Mouse (Mus musculus) midbrain, embryonic 13.5 days (tissue): ENCODE measurements at regions not wholly inside any gene's neighbourhood (a gene's known extent, or its start where the extent isn't known, plus 50 kb on each side); places are given as distances from the start of the nearest gene placed in this dataset.

Experiments used
- ATAC-seq: fragments of 200-750 bp; cut with Nextera tagmentation; 2 replicates; pipeline ENCODE4 v1.8.0; 2017; ENCODE audit warnings: mild to moderate bottlenecking, moderate TSS enrichment, moderate library complexity
- H3K27ac ChIP-seq: fragments of 300-500 bp; sonication (generic); 2 replicates; pipeline ENCODE4 v1.5.1; 2015; ENCODE audit warnings: inconsistent platforms, mild to moderate bottlenecking, moderate library complexity
- H3K27me3 ChIP-seq: fragments of 300-500 bp; sonication (generic); 2 replicates; pipeline ENCODE4 v1.6.1; 2015; ENCODE audit warnings: mild to moderate bottlenecking, inconsistent platforms
- H3K36me3 ChIP-seq: fragments of 300-500 bp; sonication (generic); 2 replicates; pipeline ENCODE4 v1.6.1; 2015; ENCODE audit warnings: mild to moderate bottlenecking, inconsistent platforms
- H3K4me1 ChIP-seq: fragments of 300-500 bp; sonication (generic); replicated peaks from 2 replicates; pipeline ENCODE4 v1.6.1; 2015; ENCODE audit warnings: inconsistent platforms
- H3K4me2 ChIP-seq: fragments of 300-500 bp; sonication (generic); replicated peaks from 2 replicates; pipeline ENCODE4 v1.6.1; 2015; ENCODE audit warnings: moderate library complexity, mild to moderate bottlenecking, inconsistent platforms
- H3K4me3 ChIP-seq: fragments of 300-500 bp; sonication (generic); replicated peaks from 2 replicates; pipeline ENCODE4 v1.5.1; 2015; ENCODE audit warnings: mild to moderate bottlenecking, inconsistent platforms
- H3K9ac ChIP-seq: fragments of 300-500 bp; sonication (generic); replicated peaks from 2 replicates; pipeline ENCODE4 v1.6.1; 2015; ENCODE audit warnings: mild to moderate bottlenecking, inconsistent platforms
- H3K9me3 ChIP-seq: fragments of 300-500 bp; sonication (generic); 2 replicates; pipeline ENCODE4 v1.6.1; 2016; ENCODE audit warnings: mild to moderate bottlenecking, inconsistent platforms
- WGBS: fragments of 180-500 bp; shearing (Covaris S2); methylation state at CpG from one replicate; pipeline ENCODE4 v1.1.7; 2015; 5-methylcytosine and 5-hydroxymethylcytosine counted together

- H3K4me1 ChIP-seq = peaks cover 4% of the 10 kb centered on the region; the same call in 1 of the 2 replicates
- no peak for ATAC-seq
- H3K27ac ChIP-seq = no peak overlapping the region
- H3K4me3 ChIP-seq = no peak overlapping the region
- no peaks in the 10 kb centered on the region for H3K36me3 ChIP-seq
- H3K9me3 ChIP-seq = no peaks in the 10 kb centered on the region
- H3K4me2 ChIP-seq = no peak overlapping the region
- no peaks in the 10 kb centered on the region for H3K27me3 ChIP-seq
- H3K9ac ChIP-seq = no peak overlapping the region
- WGBS = 85% methylated on average over 8 of the region's 8 CpGs
Measured at GRCm38 (mm10) chr7:73165521-73165920, 209.8 kb upstream of the Rgma start.

- no peak for ATAC-seq
- H3K9ac ChIP-seq = no peak overlapping the region
- H3K27ac ChIP-seq = no peak overlapping the region
- H3K4me1 ChIP-seq = no peaks in the 10 kb centered on the region
- no peaks in the 10 kb centered on the region for H3K36me3 ChIP-seq
- H3K4me2 ChIP-seq = no peak overlapping the region
- peaks cover 2% of the 10 kb centered on the region; the same call in 1 of the 2 replicates for H3K9me3 ChIP-seq
- H3K27me3 ChIP-seq = no peaks in the 10 kb centered on the region
- H3K4me3 ChIP-seq = no peak overlapping the region
- 91% methylated on average over 8 of the region's 8 CpGs for WGBS
Measured at GRCm38 (mm10) chr7:73169416-73169815, 205.9 kb upstream of the Rgma start.

GRCm38 (mm10) chr7:73172615-73173014, 202.7 kb upstream of the Rgma start:
- ATAC-seq = no peak
- Histone ChIP-seq H3K4me2 (no peak overlapping the region), H3K27me3 (no peaks in the 10 kb centered on the region), H3K27ac (no peak overlapping the region), H3K4me3 (no peak overlapping the region), H3K9me3 (peaks cover 7% of the 10 kb centered on the region; the same call in 1 of the 2 replicates), H3K9ac (no peak overlapping the region), H3K36me3 (no peaks in the 10 kb centered on the region), H3K4me1 (no peaks in the 10 kb centered on the region)
- 91% methylated on average over 4 of the region's 4 CpGs for WGBS

GRCm38 (mm10) chr7:73183761-73184160, 191.5 kb upstream of the Rgma start:
- H3K9ac ChIP-seq = no peak overlapping the region
- H3K4me3 ChIP-seq = no peak overlapping the region
- no peak overlapping the region for H3K4me2 ChIP-seq
- H3K36me3 ChIP-seq = no peaks in the 10 kb centered on the region
- H3K4me1 ChIP-seq = peaks cover 38% of the 10 kb centered on the region
- H3K27me3 ChIP-seq = no peaks in the 10 kb centered on the region
- H3K27ac ChIP-seq = peak overlapping the region; percentile 87
- no peak for ATAC-seq
- H3K9me3 ChIP-seq = no peaks in the 10 kb centered on the region; the same call in 1 of the 2 replicates
- 56% methylated on average over 8 of the region's 8 CpGs for WGBS

GRCm38 (mm10) chr7:73184208-73185070, 190.9 kb upstream of the Rgma start:
- peak; percentile 60 for ATAC-seq
- 41% methylated on average over 14 of the region's 14 CpGs for WGBS
- no peaks in the 10 kb centered on the region for H3K36me3 ChIP-seq
- H3K9ac ChIP-seq = no peak overlapping the region
- H3K4me2 ChIP-seq = no peak overlapping the region
- peaks cover 42% of the 10 kb centered on the region for H3K4me1 ChIP-seq
- peak overlapping the region; percentile 87 for H3K27ac ChIP-seq
- H3K9me3 ChIP-seq = no peaks in the 10 kb centered on the region; the same call in 1 of the 2 replicates
- no peaks in the 10 kb centered on the region for H3K27me3 ChIP-seq
- H3K4me3 ChIP-seq = no peak overlapping the region

- peak; percentile 93 for ATAC-seq
- WGBS = 8% methylated on average over 10 of the region's 10 CpGs
- Histone ChIP-seq H3K27me3 (no peaks in the 10 kb centered on the region), H3K4me1 (peaks cover 42% of the 10 kb centered on the region), H3K36me3 (no peaks in the 10 kb centered on the region), H3K27ac (peak overlapping the region; percentile 87), H3K4me3 (no peak overlapping the region), H3K4me2 (no peak overlapping the region), H3K9me3 (no peaks in the 10 kb centered on the region; the same call in 1 of the 2 replicates), H3K9ac (no peak overlapping the region)
Measured at GRCm38 (mm10) chr7:73185071-73185531, 190.2 kb upstream of the Rgma start.

- WGBS = 29% methylated on average over 5 of the region's 5 CpGs
- ATAC-seq = peak; percentile 38
Measured at GRCm38 (mm10) chr7:73185591-73185990, 189.7 kb upstream of the Rgma start.

GRCm38 (mm10) chr7:73186501-73186900, 188.8 kb upstream of the Rgma start:
- Histone ChIP-seq H3K4me2 (peak overlapping the region; percentile 30), H3K36me3 (no peaks in the 10 kb centered on the region), H3K27me3 (no peaks in the 10 kb centered on the region), H3K4me3 (no peak overlapping the region), H3K9me3 (no peaks in the 10 kb centered on the region; the same call in 1 of the 2 replicates), H3K4me1 (peaks cover 52% of the 10 kb centered on the region), H3K27ac (peak overlapping the region; percentile 87), H3K9ac (no peak overlapping the region)
- WGBS = 46% methylated on average over 3 of the region's 3 CpGs
- ATAC-seq = no peak

More at GRCm38 (mm10) chr7:73185591-73185990, 189.7 kb upstream of the Rgma start:
- Histone ChIP-seq H3K4me3 (0 out of 2 replicates have a peak overlapping the region, but pooled peaks have one; percentile 1), H3K4me2 (peak overlapping the region; percentile 30), H3K36me3 (no peaks in the 10 kb centered on the region), H3K9me3 (no peaks in the 10 kb centered on the region; the same call in 1 of the 2 replicates), H3K27ac (peak overlapping the region; percentile 87), H3K9ac (0 out of 2 replicates have a peak overlapping the region, but pooled peaks have one; percentile 10), H3K4me1 (peaks cover 45% of the 10 kb centered on the region), H3K27me3 (no peaks in the 10 kb centered on the region)

- Histone ChIP-seq H3K4me3 (no peak overlapping the region), H3K36me3 (no peaks in the 10 kb centered on the region), H3K4me1 (peaks cover 41% of the 10 kb centered on the region), H3K4me2 (0 out of 2 replicates have a peak overlapping the region, but pooled peaks have one; percentile 1), H3K27me3 (no peaks in the 10 kb centered on the region), H3K9ac (no peak overlapping the region), H3K27ac (peak overlapping the region; percentile 83), H3K9me3 (no peaks in the 10 kb centered on the region)
- peak; percentile 91 for ATAC-seq
- 7% methylated on average over 12 of the region's 12 CpGs for WGBS
Measured at GRCm38 (mm10) chr7:73191388-73192278, 183.7 kb upstream of the Rgma start.

GRCm38 (mm10) chr7:73192839-73193238, 182.5 kb upstream of the Rgma start:
- no peak overlapping the region for H3K4me2 ChIP-seq
- H3K4me1 ChIP-seq = peaks cover 49% of the 10 kb centered on the region
- H3K27me3 ChIP-seq = no peaks in the 10 kb centered on the region
- ATAC-seq = no peak
- H3K27ac ChIP-seq = peak overlapping the region; percentile 83
- no peaks in the 10 kb centered on the region for H3K9me3 ChIP-seq
- H3K9ac ChIP-seq = no peak overlapping the region
- H3K4me3 ChIP-seq = no peak overlapping the region
- H3K36me3 ChIP-seq = no peaks in the 10 kb centered on the region
- 32% methylated on average over 7 of the region's 7 CpGs for WGBS

- 75% methylated on average over 4 of the region's 4 CpGs for WGBS
- Histone ChIP-seq H3K27ac (peak overlapping the region; percentile 44; the same call in 1 of the 2 replicates), H3K4me2 (no peak overlapping the region), H3K4me1 (peaks cover 42% of the 10 kb centered on the region), H3K4me3 (no peak overlapping the region), H3K9ac (no peak overlapping the region), H3K36me3 (no peaks in the 10 kb centered on the region), H3K27me3 (no peaks in the 10 kb centered on the region), H3K9me3 (no peaks in the 10 kb centered on the region; the same call in 1 of the 2 replicates)
- no peak for ATAC-seq
Measured at GRCm38 (mm10) chr7:73195306-73195705, 180.0 kb upstream of the Rgma start.
